Mouse (Mus musculus) large intestine, adult 2 months (tissue): ENCODE data around the gene Gm20388. TPM values are rescaled to one million over a fixed set of nuclear protein-coding genes. Genes with fewer than 3 reads are reported as not detected.
A peak's percentile ranks its signal among the peaks of the same experiment; 100 is the strongest.

ENCODE experiments used
- DNase-seq: peaks from one replicate; pipeline ENCODE4 v3.0.0-alpha.2; 2012; ENCODE audit warnings: low read depth, low spot score
- WGBS: fragments of 180-500 bp; shearing (Covaris S2); methylation state at CpG from one replicate; pipeline ENCODE4 v1.1.7; 2018; 5-methylcytosine and 5-hydroxymethylcytosine counted together
- polyA plus RNA-seq: library from polyadenylated mRNA; depleted of rRNA; stranded (reverse); fragments of >200 nt; gene quantifications from 2 replicates; pipeline ENCODE4 v1.2.3, GENCODE M21; 2012

The Gm20388 gene
- polyA plus RNA-seq, 1 experiment, result 31.5 TPM

GRCm38 (mm10) chr8:120581329-120581728 is 670.7 kb downstream of the Gm20388 start:
- 90% methylated on average over 12 of the region's 12 CpGs for WGBS
- no peak for DNase-seq

DNA sequence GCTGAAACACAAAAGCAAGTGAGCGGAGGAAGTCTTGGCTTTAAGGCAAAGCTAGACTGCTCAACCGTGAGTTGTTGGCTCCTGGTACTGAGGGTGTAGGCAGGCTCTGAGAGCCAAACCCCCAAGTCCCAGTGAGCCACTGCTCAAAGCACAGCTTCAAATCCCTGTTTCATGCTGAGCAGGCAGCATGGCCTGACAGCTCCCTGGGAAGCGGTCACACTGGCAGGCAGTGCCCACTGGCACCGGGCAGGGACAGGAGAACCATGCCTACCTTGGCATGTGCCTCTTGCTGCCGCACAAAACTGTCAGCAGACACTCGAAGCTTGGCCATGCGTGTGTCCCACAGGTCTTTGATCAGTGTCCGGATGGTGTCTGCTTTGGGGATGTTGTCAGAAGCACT is 671.2 kb downstream of the Gm20388 start:
- DNase-seq, result no peak
- WGBS, result 92% methylated on average over 8 of the region's 8 CpGs

DNA sequence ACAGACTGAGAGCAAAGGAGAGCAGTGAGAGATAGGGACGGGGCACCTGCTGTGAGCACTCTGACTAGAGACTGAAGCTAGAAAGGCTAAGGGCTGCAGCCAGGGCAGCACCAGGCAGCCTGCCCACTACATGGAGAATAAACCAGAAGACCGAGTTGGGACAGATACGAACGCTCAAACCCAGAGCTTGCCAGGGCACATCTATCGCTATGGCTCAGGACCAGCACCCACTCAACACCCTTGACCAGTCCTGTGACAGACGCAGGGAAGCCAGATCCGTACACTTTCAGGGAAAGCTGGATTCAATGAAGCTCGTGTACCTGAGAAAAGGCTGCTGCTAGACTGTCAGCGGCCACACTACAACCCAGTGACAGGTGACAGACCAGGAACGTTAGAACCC is 674.9 kb downstream of the Gm20388 start:
- no peak for DNase-seq
- 87% methylated on average over 10 of the region's 10 CpGs for WGBS

- under 1% methylated on average over 67 of the region's 67 CpGs for WGBS
Observed at GRCm38 (mm10) chr8:120588908-120589771, 678.5 kb downstream of the Gm20388 start, which contains the start of gene Gins2. TSS of gene Gins2 (minus strand) at chr8:120589304.

GRCm38 (mm10) chr8:120589921-120590320 is 679.3 kb downstream of the Gm20388 start:
- no peak for DNase-seq
- WGBS, result 51% methylated on average over 2 of the region's 2 CpGs

More at GRCm38 (mm10) chr8:120588908-120589771, 678.5 kb downstream of the Gm20388 start, which contains the start of gene Gins2:
- DNase-seq, result peak; percentile 97

DNA sequence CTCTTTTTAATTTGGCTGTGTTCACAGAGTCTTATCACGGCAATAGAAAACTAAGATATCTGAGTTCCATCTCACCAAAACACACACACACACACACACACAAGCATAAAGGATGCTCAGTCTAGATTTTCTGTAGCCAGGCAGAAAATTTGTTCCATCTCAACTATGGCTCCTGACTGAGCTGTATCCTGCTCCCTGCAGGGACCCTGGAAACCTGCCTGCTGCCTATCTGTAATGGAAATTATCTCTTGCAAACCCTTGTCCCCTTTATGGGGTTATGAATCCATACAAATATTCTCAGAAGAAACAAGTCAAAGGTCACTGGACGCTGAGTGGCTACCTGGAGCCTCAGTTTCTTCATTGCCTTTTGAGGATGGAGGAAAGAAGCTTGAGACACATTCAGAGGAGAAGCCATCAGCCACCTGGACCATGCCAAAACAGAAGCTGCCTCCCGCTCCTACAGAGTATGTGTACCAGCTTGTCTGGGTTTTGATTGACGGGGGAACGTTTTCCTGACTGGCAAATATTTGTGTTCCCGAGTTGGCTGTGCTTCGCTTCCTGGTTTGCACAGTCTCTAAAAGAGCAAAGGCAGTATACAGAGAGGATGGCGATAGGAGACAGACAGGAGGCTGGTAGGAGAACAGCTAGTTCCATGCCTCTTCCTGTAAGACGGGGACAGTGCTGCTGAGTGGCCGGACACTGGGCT is 681.1 kb downstream of the Gm20388 start:
- 25% methylated on average over 10 of the region's 10 CpGs for WGBS

GRCm38 (mm10) chr8:120594571-120594970 is 683.9 kb downstream of the Gm20388 start:
- WGBS, result 86% methylated on average over 5 of the region's 5 CpGs
- no peak for DNase-seq

More for the DNA sequence above, 681.1 kb downstream of the Gm20388 start:
- no peak for DNase-seq

GRCm38 (mm10) chr8:120595963-120596362 is 685.3 kb downstream of the Gm20388 start:
- WGBS, result 13% methylated on average over 5 of the region's 5 CpGs
- DNase-seq, result peak; percentile 46

DNA sequence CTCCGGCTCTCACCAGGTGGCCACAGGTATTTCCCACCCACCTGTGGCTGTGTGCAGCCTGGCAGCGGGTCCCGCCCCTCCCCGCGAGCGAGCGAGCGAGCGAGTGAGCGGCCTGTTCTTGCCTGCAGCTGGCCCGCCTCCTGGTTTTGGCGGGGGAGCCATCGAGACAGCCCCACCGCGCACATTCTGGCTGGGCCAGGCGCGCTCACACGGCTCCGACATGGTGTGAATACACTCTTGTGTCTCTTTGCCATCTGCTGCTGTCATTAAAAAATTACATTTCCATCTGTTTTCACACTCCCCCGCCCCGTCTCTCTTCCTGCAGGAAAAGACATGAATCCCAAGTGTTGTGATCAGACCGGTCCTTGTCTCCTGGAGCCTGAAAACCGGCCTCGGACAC is 687.9 kb downstream of the Gm20388 start:
- DNase-seq, result no peak
- 51% methylated on average over 24 of the region's 24 CpGs for WGBS

GRCm38 (mm10) chr8:120599504-120599903 is 688.9 kb downstream of the Gm20388 start:
- WGBS, result 25% methylated on average over 7 of the region's 7 CpGs
- peak; percentile 57 for DNase-seq

DNA sequence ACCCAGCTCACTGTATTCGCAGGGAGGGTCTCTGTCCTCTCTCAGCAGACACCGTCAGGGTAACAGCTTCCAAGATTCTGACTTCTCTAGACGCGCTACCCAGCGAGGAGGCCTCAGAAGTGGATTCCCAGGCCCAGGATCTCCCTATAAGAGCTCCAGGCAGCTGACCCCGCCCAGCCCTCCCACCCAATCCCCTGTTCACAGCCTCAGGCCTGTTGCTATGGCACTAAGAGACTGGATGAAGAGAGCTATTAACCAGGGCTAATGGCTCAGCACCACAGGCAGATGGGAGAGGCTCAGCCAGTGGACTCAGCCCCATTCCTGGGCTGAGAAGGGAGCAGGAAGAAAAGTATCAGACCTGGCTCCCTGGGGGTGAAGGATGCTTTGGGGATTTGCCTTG is 692.0 kb downstream of the Gm20388 start:
- WGBS, result 68% methylated on average over 6 of the region's 6 CpGs
- no peak for DNase-seq

- DNase-seq, result no peak
- WGBS, result 73% methylated on average over 9 of the region's 9 CpGs
Observed at GRCm38 (mm10) chr8:120607460-120607859, 696.8 kb downstream of the Gm20388 start.

DNA sequence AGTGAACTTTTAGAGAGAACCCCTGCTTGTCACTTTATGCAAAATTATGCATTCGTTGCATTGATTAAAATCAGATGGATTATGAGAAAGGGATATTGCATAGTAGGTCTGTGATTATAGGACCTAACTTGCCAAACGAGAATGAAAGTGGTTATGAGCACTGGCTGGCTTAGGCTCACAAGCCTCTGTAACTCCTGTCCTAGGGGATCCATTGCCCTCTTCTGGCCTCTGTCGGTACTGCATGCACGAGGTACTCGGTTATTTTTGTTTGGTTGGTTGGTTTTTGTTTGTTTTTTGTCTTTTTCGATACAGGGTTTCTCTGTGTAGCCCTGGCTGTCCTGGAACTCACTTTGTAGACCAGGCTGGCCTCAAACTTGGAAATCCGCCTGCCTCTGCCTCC is 697.2 kb downstream of the Gm20388 start:
- DNase-seq, result no peak
- WGBS, result 12% methylated on average over 7 of the region's 7 CpGs

DNA sequence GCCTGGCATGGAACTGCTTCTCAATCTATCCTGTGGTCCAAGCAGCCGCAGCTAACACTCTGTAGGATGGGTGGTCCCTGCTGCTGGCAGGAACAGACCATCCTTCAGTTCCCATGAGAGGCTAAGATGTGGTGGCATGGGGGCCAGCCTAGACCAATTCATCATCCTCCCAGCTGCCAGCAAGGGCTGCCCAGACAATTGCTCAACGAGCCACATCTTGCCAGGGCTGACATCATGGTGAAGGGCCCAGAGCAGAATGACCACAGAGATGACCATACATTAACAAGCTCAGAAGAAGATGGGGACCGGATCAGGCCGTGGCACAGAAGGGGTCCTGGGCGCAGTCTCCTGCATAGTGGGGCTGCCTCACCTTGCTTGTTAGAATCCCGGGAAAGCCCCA is 700.2 kb downstream of the Gm20388 start:
- WGBS, result 89% methylated on average over 6 of the region's 6 CpGs
- no peak for DNase-seq

DNA sequence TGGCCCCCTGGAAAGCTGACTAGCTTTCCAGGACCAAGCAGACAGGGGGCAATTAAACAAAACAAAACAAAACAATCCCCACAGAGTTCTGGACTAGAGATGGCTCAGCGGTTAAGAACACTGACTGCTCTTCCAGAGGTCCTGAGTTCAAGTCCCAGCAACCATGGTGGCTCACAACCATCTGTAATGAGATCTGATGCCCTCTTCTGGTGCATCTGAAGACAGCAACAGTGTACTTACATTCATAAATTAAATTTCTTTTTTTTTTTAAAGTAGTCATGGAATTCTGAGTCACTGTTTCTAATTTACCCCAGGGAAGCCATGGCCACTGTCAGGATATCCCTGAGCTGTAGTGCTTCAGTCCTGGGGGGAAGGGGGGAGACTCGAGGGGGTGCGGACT is 703.9 kb downstream of the Gm20388 start:
- DNase-seq, result no peak
- WGBS, result 85% methylated on average over 3 of the region's 3 CpGs

GRCm38 (mm10) chr8:120616663-120617626 is 706.3 kb downstream of the Gm20388 start:
- WGBS, result 71% methylated on average over 8 of the region's 8 CpGs
- no peak for DNase-seq

- 2% methylated on average over 6 of the region's 6 CpGs for WGBS
- peak; percentile 51 for DNase-seq
Observed at GRCm38 (mm10) chr8:120618110-120618509, 707.5 kb downstream of the Gm20388 start.

DNA sequence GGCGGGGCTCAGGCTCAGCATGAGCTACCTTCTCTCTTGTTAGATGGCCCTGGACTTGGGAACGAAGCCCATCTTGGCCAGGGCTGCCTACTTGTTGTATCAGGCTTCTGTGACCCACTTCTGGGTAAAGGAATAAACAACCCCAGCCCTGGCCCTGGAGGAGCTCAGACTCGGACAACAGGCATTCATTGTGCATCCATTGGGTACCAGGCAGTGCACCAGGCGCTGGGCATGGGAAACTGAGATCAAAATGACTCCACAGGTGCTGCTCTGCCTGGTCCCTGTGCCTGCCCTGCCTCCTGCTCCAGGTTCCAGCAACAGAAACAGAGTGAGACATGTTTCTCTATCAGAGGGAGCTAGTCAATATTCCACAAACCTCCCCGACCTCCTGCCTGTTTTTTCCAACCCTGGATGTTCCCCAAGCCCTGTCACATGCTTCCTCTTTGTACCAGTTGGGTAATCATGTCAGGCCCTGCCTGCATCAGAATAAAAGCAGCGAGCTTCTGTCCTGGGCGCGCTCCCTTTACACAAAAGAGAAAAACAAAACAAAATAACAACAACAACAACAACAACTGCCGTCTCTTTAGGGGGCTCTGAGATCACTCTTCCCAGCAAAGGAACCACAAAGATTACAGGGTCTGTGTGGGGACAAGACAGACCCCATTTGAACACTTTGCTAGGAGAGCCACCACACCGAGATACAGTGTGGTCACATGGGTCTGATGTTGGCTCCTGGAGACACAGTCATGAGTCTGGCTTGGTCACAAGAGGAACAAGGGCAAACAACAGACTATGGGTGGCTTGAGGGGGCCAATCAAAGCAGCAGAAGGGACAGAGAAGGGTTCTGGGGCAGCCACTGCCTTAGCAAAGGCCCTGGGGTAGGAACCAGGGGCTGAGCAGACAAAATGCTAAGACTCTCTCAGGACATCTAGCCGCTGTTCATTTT is 708.9 kb downstream of the Gm20388 start:
- no peak for DNase-seq
- WGBS, result 70% methylated on average over 11 of the region's 11 CpGs

DNA sequence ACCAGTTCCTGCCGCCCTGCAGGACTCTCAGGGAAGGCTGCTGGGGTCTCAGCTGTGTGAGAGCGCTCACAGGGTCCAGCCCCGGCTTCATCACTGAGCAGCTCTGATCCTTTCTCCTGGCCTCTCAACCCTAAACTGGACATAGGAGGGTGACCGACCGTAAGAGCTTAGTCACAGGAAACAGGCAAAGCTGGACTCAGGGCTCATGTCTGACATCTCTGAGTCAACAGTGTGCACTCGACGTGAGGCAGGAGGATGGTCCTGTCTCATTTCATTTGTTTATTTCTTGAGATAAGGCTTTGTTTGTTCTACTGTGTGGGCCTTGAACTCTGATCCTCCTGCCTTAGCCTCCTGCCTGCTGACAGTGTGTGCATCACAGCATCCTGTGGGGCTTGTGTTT is 709.8 kb downstream of the Gm20388 start:
- 49% methylated on average over 7 of the region's 7 CpGs for WGBS
- DNase-seq, result no peak
